Mouse (Mus musculus) lung, postnatal 0 days (tissue): ENCODE data around the gene Olfr536.
"Not testable (repeated sequence)": the region's sequence is repeated elsewhere in the genome, so short reads cannot be mapped to it uniquely, and the experiment has no call there.

Experiments used
- CTCF ChIP-seq: IDR thresholded peaks from 2 replicates; pipeline ENCODE4 v1.5.1; 2016; ENCODE audit warnings: antibody characterized with exemption, mild to moderate bottlenecking
- EP300 ChIP-seq: IDR thresholded peaks from 2 replicates; pipeline ENCODE4 v1.6.1; 2016; ENCODE audit warnings: antibody characterized with exemption, mild to moderate bottlenecking, control low read depth

DNA sequence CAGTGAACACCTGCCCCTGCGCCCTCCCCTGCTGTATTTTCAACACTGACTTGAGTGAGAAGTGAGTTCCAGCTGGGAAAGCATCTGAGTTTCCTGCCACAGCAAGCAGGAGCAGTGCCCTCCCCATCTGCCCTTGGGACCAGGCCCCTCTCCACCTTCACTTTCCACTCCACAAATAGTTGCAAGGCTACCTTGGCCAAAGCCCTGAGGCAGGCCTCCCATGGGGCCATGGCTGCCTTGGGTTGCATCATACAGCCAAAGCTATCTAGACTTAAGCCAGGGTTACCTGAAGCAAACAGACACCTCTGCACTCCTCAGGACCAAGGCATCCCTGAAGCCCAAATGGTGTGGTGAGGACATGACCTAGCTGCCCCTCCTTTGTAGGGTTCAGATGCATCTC lies 44.1 kb downstream of the Olfr536 start, which contains the start of gene Olfr533:
- not testable (repeated sequence) for TF ChIP-seq CTCF, EP300
